Mouse (Mus musculus): ENCODE measurements around the gene Opcml.

- TF ChIP-seq CTCF (IDR thresholded peaks at IDR 0.05; ENCODE audit: low read depth) (no peak), EP300 (IDR thresholded peaks at IDR 0.05; ENCODE audit: low read depth) (no peak)
Measured at GRCm38 (mm10) chr9:28281025-28281424, 490.4 kb downstream of the Opcml start.
